Mouse (Mus musculus) Muller cell, postnatal 12 days (primary cell): ENCODE results near the gene Krtap5-4.
"Not testable (repeated sequence)": the region's sequence is repeated elsewhere in the genome, so short reads cannot be mapped to it uniquely, and the experiment has no call there.

Experiments used
- DNase-seq: peaks from one replicate; pipeline ENCODE4 v3.0.0-alpha.2; 2015; ENCODE audit errors: inconsistent ontology term

The Krtap5-4 gene

GRCm38 (mm10) chr7:142303249-142303648 lies at the start of gene Krtap5-4:
TSS of gene Krtap5-4 (plus strand) at chr7:142303549.
- no peak for DNase-seq

- peak; percentile 17 for DNase-seq
These were observed 47.8 kb upstream of the Krtap5-4 start for GRCm38 (mm10) chr7:142255517-142255916.

- not testable (repeated sequence) for DNase-seq
These were observed 45.1 kb upstream of the Krtap5-4 start, which contains the start of gene Gm2431 for GRCm38 (mm10) chr7:142258254-142258653. TSS of gene Gm2431 (minus strand) at chr7:142258354.

- not testable (repeated sequence) for DNase-seq
These were observed 29.1 kb upstream of the Krtap5-4 start, which contains the start of gene Gm4559 for GRCm38 (mm10) chr7:142274263-142274662. TSS of gene Gm4559 (minus strand) at chr7:142274363.

GRCm38 (mm10) chr7:142278183-142278582 lies 25.2 kb upstream of the Krtap5-4 start:
- DNase-seq: peak; percentile 34

GRCm38 (mm10) chr7:142279291-142279690 lies 24.1 kb upstream of the Krtap5-4 start:
- not testable (repeated sequence) for DNase-seq

GRCm38 (mm10) chr7:142282847-142283246 lies 20.5 kb upstream of the Krtap5-4 start:
- not testable (repeated sequence) for DNase-seq

- DNase-seq: peak; percentile 75
These were observed 19.2 kb upstream of the Krtap5-4 start for GRCm38 (mm10) chr7:142284023-142284591.

GRCm38 (mm10) chr7:142284615-142285080 lies 18.7 kb upstream of the Krtap5-4 start:
- peak; percentile 90 for DNase-seq

GRCm38 (mm10) chr7:142285130-142285835 lies 18.1 kb upstream of the Krtap5-4 start:
- no peak for DNase-seq

- not testable (repeated sequence) for DNase-seq
These were observed 17.3 kb upstream of the Krtap5-4 start for GRCm38 (mm10) chr7:142285910-142286612.

GRCm38 (mm10) chr7:142293851-142294250 lies 9.5 kb upstream of the Krtap5-4 start:
- DNase-seq: peak; percentile 15

GRCm38 (mm10) chr7:142295418-142295817 lies 7.9 kb upstream of the Krtap5-4 start:
- no peak for DNase-seq

- not testable (repeated sequence) for DNase-seq
These were observed 7.2 kb upstream of the Krtap5-4 start for GRCm38 (mm10) chr7:142296108-142296507.

- DNase-seq: not testable (repeated sequence)
These were observed 6.3 kb upstream of the Krtap5-4 start, which contains the start of gene Krtap5-1 for GRCm38 (mm10) chr7:142297018-142297417. TSS of gene Krtap5-1 (minus strand) at chr7:142297118.

- DNase-seq: not testable (repeated sequence)
These were observed 580 bp downstream of the Krtap5-4 start for GRCm38 (mm10) chr7:142303929-142304328.

- DNase-seq: no peak
These were observed 11.4 kb downstream of the Krtap5-4 start for GRCm38 (mm10) chr7:142314600-142315285.

GRCm38 (mm10) chr7:142316558-142316957 lies 13.2 kb downstream of the Krtap5-4 start:
- DNase-seq: no peak

- DNase-seq: no peak
These were observed 13.9 kb downstream of the Krtap5-4 start for GRCm38 (mm10) chr7:142317216-142317615.

GRCm38 (mm10) chr7:142319124-142319523 lies 15.8 kb downstream of the Krtap5-4 start:
- no peak for DNase-seq

- DNase-seq: no peak
These were observed 17.6 kb downstream of the Krtap5-4 start for GRCm38 (mm10) chr7:142320906-142321305.
